Mouse (Mus musculus): ENCODE results near the gene 4922502D21Rik. TPM values are rescaled to one million over a fixed set of nuclear protein-coding genes. Genes with fewer than 3 reads are reported as not detected.

4922502D21Rik gene
- polyA plus RNA-seq, 1 experiment from 2014 or later = 0.12 TPM

DNA sequence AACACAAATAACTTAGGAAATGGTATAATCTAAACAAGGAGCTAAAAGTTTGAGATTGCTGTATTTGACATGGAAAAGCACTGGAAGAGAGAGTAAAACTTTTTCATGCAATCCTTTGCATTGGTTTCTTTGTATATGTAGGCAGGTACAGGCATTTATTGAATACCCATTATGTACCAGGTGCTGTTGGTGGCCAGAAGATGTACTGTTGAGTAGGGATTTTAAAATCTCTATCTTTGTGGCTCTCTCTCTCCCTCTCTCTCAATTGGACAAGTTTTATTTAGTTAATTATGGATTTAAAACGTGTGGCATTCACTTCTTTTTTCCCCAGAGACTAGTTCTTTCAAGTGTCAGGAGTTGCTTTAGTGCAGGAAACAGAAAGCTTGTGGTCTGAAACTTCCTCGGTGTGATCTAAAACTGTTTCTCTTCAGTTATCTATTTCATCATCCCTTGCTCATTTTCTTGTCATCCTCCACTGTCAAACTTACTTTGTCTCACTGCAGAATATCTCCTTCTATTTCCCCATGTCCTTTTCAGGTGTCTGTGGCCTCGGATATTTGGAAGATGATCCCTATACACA is 55.9 kb downstream of the 4922502D21Rik start:
- H3K27me3 ChIP-seq (ENCODE audit: control insufficient read depth, insufficient read depth, low read length) = no peaks in the 10 kb centered on the region
- WGBS = 72% methylated on average over 3 of the region's 3 CpGs

DNA sequence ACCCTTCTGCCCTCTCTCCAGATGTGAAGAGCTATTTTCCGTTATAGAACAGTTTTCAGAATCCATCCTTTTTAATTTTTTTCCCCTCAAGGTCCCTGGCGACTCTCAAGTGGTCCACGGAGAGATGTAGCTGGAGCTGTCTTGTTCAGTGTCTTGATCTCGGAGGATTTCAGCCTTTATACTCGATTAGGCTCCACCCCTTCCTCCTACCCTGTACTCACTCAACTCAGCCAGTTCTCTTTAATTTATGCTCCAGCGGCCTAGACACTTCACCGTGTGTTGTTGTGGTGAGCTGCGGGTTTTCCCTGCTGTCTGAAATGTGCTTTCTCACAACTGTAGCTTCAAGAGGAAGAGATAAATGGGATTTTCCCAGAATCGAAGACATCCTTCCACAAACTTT is 56.4 kb downstream of the 4922502D21Rik start, which contains the start of gene Cd69:
Gene Cd69 (minus strand): TSS at position 217 of the 400 bp plus-strand sequence.
- H3K4me2 ChIP-seq (replicated peaks) = no peak within 1 kb of the TSS
- H3K36me3 ChIP-seq (replicated peaks; ENCODE audit: control insufficient read depth, insufficient read depth) = no peaks in the 10 kb centered on the region
- H3K4me1 ChIP-seq (replicated peaks; ENCODE audit: control insufficient read depth, insufficient read depth, low read length) = no peaks in the 10 kb centered on the region
- H3K27ac ChIP-seq = no peak within 1 kb of the TSS
- WGBS = 81% methylated on average over 9 of the region's 9 CpGs
- ATAC-seq (ENCODE audit: low FRiP score) (no peak), DNase-seq (ENCODE audit: low spot score) (no peak)
- H3K4me3 ChIP-seq (replicated peaks; ENCODE audit: low read length) = no peak within 1 kb of the TSS
- no peaks in the 10 kb centered on the region for H3K27me3 ChIP-seq (ENCODE audit: control insufficient read depth, insufficient read depth, low read length)
- no peak within 1 kb of the TSS for H3K9ac ChIP-seq
- no peaks in the 10 kb centered on the region for H3K9me3 ChIP-seq (ENCODE audit: control insufficient read depth, low read length)

More for the DNA sequence above, 55.9 kb downstream of the 4922502D21Rik start:
- Histone ChIP-seq H3K4me3 (replicated peaks; ENCODE audit: low read length) (no peak overlapping the region), H3K4me1 (replicated peaks; ENCODE audit: control insufficient read depth, insufficient read depth, low read length) (no peaks in the 10 kb centered on the region), H3K9ac (no peak overlapping the region), H3K4me2 (replicated peaks) (no peak overlapping the region), H3K9me3 (ENCODE audit: control insufficient read depth, low read length) (no peaks in the 10 kb centered on the region), H3K36me3 (replicated peaks; ENCODE audit: control insufficient read depth, insufficient read depth) (no peaks in the 10 kb centered on the region), H3K27ac (no peak overlapping the region)
- DNase-seq (ENCODE audit: low spot score) = no peak
- no peak for ATAC-seq (ENCODE audit: low FRiP score)

DNA sequence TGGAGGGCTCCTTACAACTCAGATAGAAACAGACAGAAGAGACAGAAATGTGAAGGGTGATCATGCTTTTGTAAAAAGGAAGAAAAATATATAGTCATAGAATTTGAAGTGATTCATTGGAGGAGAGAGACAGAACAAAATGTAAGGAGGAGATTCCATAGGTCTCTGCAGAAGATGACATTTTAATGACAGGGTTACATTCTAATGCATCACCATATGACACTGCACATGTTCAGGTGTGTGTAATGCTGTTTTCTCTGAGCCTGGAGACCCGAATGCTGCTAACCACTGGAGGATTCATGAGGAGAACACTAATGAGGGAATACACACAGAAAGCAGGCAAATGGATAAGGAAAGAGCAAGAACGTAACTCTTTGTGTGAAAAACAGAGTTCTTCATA is 57.1 kb downstream of the 4922502D21Rik start:
- ATAC-seq (ENCODE audit: low FRiP score) (no peak), DNase-seq (ENCODE audit: low spot score) (no peak)
- no peaks in the 10 kb centered on the region for H3K9me3 ChIP-seq (ENCODE audit: control insufficient read depth, low read length)
- H3K4me2 ChIP-seq (replicated peaks) = no peak overlapping the region
- 94% methylated on average over 2 of the region's 2 CpGs for WGBS
- H3K36me3 ChIP-seq (replicated peaks; ENCODE audit: control insufficient read depth, insufficient read depth) = no peaks in the 10 kb centered on the region
- H3K27me3 ChIP-seq (ENCODE audit: control insufficient read depth, insufficient read depth, low read length) = no peaks in the 10 kb centered on the region
- H3K27ac ChIP-seq = no peak overlapping the region
- no peak overlapping the region for H3K9ac ChIP-seq
- H3K4me1 ChIP-seq (replicated peaks; ENCODE audit: control insufficient read depth, insufficient read depth, low read length) = no peaks in the 10 kb centered on the region
- H3K4me3 ChIP-seq (replicated peaks; ENCODE audit: low read length) = no peak overlapping the region

DNA sequence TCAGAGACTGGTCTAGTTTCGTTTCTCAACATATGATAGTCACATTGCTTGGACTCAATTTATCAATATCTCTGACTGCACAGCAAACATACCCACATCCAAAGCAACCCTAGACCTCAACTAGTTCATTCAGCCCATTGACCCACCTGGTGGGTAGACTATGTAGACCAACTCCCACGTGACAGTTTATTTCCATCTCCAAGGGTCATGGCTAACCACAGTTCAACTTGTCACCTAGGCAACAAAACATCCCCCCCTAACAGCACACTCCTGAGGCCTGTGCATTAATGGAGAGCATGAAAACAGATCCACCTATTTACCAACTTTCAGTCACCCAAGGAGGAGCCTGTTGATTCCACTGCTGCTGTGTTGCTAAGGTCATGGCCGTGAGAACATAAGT is 57.9 kb downstream of the 4922502D21Rik start:
- ATAC-seq (ENCODE audit: low FRiP score) (no peak), DNase-seq (ENCODE audit: low spot score) (no peak)
- Histone ChIP-seq H3K4me2 (replicated peaks) (no peak overlapping the region), H3K9me3 (ENCODE audit: control insufficient read depth, low read length) (no peaks in the 10 kb centered on the region), H3K27me3 (ENCODE audit: control insufficient read depth, insufficient read depth, low read length) (no peaks in the 10 kb centered on the region), H3K27ac (no peak overlapping the region), H3K4me3 (replicated peaks; ENCODE audit: low read length) (no peak overlapping the region), H3K4me1 (replicated peaks; ENCODE audit: control insufficient read depth, insufficient read depth, low read length) (no peaks in the 10 kb centered on the region), H3K36me3 (replicated peaks; ENCODE audit: control insufficient read depth, insufficient read depth) (no peaks in the 10 kb centered on the region), H3K9ac (no peak overlapping the region)
- 86% methylated on average over 3 of the region's 3 CpGs for WGBS

Other genes with a start within 250 kb of the 4922502D21Rik start
- gene Clec2e, start 230.9 kb downstream of the 4922502D21Rik start, polyA plus RNA-seq (2014; fragmentation: Nextera tagmentation; extraction: Ambion mirVana) = not detected in 2 replicates
- 0.17 and 0.37 TPM in 2 replicates for gene Clec2d, start 151.2 kb downstream of the 4922502D21Rik start, polyA plus RNA-seq (2014; fragmentation: Nextera tagmentation; extraction: Ambion mirVana)
- not detected in 2 replicates for gene Cd69, start 56.4 kb downstream of the 4922502D21Rik start, polyA plus RNA-seq (2014; fragmentation: Nextera tagmentation; extraction: Ambion mirVana)
- 0.32 and 0.44 TPM in 2 replicates for gene Clec12a, start 10.9 kb upstream of the 4922502D21Rik start, polyA plus RNA-seq (2014; fragmentation: Nextera tagmentation; extraction: Ambion mirVana)
- gene Clec12b, start 54.1 kb upstream of the 4922502D21Rik start, polyA plus RNA-seq (2014; fragmentation: Nextera tagmentation; extraction: Ambion mirVana) = 0.41 and 0.51 TPM in 2 replicates
- gene Clec1b, start 65.5 kb upstream of the 4922502D21Rik start, polyA plus RNA-seq (2014; fragmentation: Nextera tagmentation; extraction: Ambion mirVana) = 0.63 and 1.4 TPM in 2 replicates
- 0.16 and 0.33 TPM in 2 replicates for gene Clec9a, start 77.1 kb upstream of the 4922502D21Rik start, polyA plus RNA-seq (2014; fragmentation: Nextera tagmentation; extraction: Ambion mirVana)
- gene Clec1a, start 120.2 kb upstream of the 4922502D21Rik start, polyA plus RNA-seq (2014; fragmentation: Nextera tagmentation; extraction: Ambion mirVana) = 1.9 and 2.0 TPM in 2 replicates
- gene Olr1, start 175.4 kb upstream of the 4922502D21Rik start, polyA plus RNA-seq (2014; fragmentation: Nextera tagmentation; extraction: Ambion mirVana) = not detected in 2 replicates
- 0.24 TPM in 1 of 2 replicates, not detected in the other for gene Tmem52b, start 180.8 kb upstream of the 4922502D21Rik start, polyA plus RNA-seq (2014; fragmentation: Nextera tagmentation; extraction: Ambion mirVana)
- gene Gabarapl1, start 201.4 kb upstream of the 4922502D21Rik start, polyA plus RNA-seq (2014; fragmentation: Nextera tagmentation; extraction: Ambion mirVana) = 74.7 and 80.9 TPM in 2 replicates
- not detected in 2 replicates for gene Klre1, start 246.1 kb upstream of the 4922502D21Rik start, polyA plus RNA-seq (2014; fragmentation: Nextera tagmentation; extraction: Ambion mirVana)